Mouse (Mus musculus) granulocyte monocyte progenitor cell, adult 5-6 weeks (primary cell): ENCODE results near the gene Camkk2. TPM values are rescaled to one million over a fixed set of nuclear protein-coding genes. Genes with fewer than 3 reads are reported as not detected.

Experiments
- ATAC-seq: replicated peaks from 2 replicates; pipeline ENCODE4 v1.8.0; 2016; ENCODE audit warnings: mild to moderate bottlenecking, moderate TSS enrichment, inconsistent platforms; ENCODE audit not compliant: poor library complexity, severe bottlenecking
- total RNA-seq, 2 experiments: library from RNA; stranded (forward) in 1 of 2; stranded (reverse) in 1 of 2; fragments of 200-712, 200-1000 nt in 1 of 2; fragments of >200 nt in 1 of 2; fragmentation: Nextera tagmentation in 1 of 2; gene quantifications; 2 replicates each; pipeline ENCODE4 v1.2.3; 2014 to 2017

The Camkk2 gene
- total RNA-seq, 2 experiments from 2014 or later, result 36.4 to 46.5 TPM

DNA sequence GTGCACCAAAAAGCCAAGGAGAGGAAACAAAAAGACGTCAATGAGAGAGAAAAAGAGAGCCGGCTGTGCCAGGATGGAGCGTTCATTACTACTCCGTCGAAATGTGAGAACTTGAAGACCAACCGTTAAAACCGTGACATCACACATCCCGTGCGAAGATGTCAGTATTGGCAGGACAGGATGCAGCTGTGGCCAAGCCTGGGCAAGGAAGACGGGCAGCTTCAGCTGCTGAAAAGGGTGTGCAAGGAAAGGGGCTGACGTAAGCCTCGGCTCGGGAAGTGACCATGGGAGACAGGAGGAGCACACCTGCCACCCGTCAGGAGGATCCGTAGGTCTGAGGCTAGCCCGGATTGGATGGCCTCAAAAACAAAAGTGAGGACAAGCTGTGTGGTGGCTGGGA is 24.7 kb downstream of the Camkk2 start:
- 0 out of 2 replicates have a peak, but pooled peaks have one; percentile 33 for ATAC-seq

DNA sequence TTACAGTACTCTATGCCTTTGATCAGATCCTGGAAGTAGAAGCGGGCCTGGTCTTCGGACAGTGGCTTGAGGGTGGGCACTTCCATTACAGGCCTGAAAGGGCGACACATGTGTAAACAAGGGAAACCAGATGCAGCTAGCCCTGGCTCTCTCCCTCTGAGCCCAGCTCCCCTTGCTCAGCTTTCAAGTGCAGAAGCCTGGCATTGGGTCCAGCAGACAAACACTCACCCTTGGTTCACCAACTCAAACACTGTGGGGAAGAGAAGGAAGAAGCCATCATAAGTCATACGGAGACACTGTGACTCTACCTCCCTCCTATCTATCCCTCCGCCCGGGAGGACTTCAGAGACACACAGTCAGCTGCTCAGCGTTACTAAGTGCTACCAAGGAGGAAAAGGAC is 31.3 kb downstream of the Camkk2 start:
- ATAC-seq, result no peak

GRCm38 (mm10) chr5:122743880-122744422 is 35.3 kb downstream of the Camkk2 start:
- no peak for ATAC-seq

DNA sequence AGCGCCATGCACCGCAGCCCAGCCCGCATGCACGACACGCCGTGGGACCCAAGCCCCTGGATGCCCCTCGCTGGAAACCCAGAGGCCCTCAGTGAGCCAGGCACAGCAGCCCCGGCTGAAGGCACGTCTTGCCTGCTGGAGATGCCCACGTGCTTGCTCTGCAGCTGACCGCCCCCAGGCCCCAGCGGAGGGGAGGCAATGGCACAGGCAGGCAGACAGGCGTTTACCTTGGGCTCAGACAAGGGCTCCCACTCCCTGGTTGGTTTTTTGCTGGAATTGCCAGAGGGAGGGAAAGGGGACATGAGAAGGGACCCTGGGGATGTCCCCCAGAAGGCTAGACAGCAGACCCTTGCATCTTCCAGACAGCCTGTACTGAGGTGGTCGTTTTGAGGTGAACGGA is 42.4 kb downstream of the Camkk2 start:
- ATAC-seq, result no peak

DNA sequence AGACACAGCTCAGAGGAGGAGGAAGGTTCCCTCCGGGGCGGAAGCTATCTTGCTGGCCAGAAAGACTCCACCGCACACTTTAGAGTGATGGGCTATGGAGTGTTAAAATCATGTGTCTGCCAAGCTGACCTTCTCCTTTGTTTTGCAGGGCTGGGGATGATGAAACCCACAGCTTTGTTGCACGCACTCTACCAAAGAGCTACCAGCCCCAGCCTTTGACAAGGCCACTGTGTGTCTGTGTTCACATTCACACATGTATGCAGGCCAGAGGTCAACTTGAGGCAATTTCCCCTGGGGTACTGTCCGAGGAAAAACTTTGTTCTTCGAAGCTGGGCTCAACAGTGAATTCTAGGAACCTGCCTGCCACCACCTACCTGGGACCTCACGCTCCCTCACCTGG is 43.4 kb downstream of the Camkk2 start:
- no peak for ATAC-seq

DNA sequence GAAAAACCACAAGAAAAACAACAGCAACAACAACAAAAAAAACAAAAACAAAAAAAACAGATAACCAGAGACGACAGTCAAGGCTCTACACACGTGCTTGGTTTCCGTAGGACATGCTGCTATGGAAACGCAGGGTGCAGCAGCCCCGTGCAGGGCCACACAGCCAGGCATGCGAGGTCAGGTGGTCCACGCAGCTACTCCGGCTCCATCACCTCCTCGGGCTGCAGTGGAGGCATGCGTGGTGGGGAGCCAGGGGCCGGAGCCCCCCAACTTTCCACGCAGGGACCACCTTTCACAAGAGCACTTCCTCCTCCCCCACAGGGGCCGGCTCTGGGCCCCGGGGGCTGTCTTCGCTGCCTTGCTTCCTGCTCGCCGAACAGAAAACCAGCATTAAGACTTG is 45.3 kb downstream of the Camkk2 start:
- ATAC-seq, result 0 out of 2 replicates have a peak, but pooled peaks have one; percentile 16

- peak; percentile 81 for ATAC-seq
Observed at GRCm38 (mm10) chr5:122731991-122732673, 47.1 kb downstream of the Camkk2 start.

- no peak for ATAC-seq
Observed at GRCm38 (mm10) chr5:122731321-122731720, 47.9 kb downstream of the Camkk2 start.

- no peak for ATAC-seq
Observed at GRCm38 (mm10) chr5:122730776-122731175, 48.4 kb downstream of the Camkk2 start.

GRCm38 (mm10) chr5:122727096-122727495 is 52.1 kb downstream of the Camkk2 start:
- no peak for ATAC-seq

- no peak for ATAC-seq
Observed at GRCm38 (mm10) chr5:122726595-122726994, 52.6 kb downstream of the Camkk2 start.

DNA sequence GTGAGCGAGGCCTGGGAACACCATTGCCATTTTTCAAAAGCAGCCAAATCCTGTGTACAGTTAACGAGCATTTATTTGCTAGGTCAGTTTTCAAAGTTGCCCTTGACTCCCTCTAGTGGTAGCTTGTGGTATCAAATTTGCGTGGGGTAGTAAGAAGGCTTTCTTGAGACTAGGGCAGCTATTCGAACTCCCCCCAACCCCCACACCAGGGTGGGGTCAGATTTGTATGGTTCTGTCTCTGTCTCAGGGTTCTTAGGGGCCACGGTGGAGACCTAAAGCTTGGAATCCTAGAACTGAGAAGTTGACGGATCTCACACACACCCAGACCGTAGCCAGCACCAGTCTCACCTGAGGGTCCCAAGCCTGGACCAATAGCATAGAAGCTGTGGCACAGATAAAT is 53.1 kb downstream of the Camkk2 start:
- ATAC-seq, result peak; percentile 60

GRCm38 (mm10) chr5:122725453-122725852 is 53.8 kb downstream of the Camkk2 start:
- no peak for ATAC-seq

GRCm38 (mm10) chr5:122719168-122719567 is 60.0 kb downstream of the Camkk2 start:
- ATAC-seq, result no peak

GRCm38 (mm10) chr5:122718400-122718799 is 60.8 kb downstream of the Camkk2 start:
- peak; percentile 46 for ATAC-seq

- ATAC-seq, result no peak
Observed at GRCm38 (mm10) chr5:122716793-122717192, 62.4 kb downstream of the Camkk2 start.

- ATAC-seq, result peak; percentile 72
Observed at GRCm38 (mm10) chr5:122715723-122716122, 63.5 kb downstream of the Camkk2 start.

DNA sequence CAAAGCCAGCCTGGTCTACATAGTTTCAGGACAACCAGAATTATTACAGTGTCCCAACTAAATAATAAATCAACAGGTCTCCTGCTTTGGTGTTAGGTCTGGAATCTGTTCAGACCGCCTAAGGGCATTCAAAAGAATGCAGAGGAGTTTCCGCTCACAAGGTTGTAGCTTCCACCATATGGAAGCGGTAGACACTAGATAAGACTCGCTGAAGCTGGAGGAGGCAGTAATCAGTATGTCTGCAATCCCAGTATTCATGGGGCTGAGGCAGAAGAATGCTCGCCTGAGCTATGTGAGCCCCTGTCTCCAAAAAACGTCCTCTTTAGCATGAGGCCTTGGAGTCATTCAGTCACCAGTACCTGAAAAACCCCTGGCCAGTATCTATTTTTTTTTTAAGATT is 70.4 kb downstream of the Camkk2 start:
- no peak for ATAC-seq

DNA sequence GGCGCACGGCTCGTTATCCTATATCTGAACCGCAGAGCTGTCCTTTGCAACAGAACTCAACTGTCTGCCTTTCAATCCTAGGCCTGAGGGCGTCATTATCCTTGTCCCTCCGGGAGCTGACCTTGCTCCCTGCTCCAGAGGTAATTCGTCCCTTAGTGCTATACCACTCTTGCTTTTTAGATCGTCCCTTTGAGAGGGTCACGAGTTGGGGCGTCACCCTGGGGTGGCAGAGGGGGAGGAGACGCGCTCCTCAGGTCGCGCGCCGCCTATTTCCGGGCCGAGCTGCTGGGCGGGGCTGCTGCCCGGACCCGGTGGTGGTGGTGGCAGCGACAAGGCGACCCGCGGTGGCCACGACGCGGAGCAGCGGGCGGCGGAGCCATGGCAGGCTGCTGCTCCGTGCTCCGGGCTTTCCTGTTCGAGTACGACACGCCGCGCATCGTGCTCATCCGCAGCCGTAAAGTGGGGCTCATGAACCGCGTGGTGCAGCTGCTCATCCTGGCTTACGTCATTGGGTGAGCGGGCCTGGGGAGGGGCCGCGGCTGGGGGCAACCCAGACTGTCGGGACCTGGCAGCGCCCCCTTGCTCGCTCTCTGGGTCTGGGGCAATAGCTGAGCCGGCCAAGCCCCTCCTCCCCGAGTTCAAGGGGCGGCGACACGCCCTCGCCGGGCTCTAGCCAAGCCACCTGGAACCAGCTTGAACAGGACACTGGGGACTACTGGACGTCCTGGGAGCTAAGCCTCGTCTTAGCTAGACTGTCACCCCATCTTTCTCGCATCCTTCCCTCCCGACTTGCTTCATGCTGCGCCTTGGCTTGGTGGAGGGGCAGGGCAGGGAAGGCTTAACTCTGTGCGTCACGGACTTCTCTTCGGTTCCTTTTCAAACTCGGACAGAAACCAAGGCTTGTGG is 71.7 kb downstream of the Camkk2 start, which contains the start of gene P2rx4:
TSS of gene P2rx4 (plus strand) at position 269 of the 906 bp plus-strand sequence.
- peak; percentile 84 for ATAC-seq

DNA sequence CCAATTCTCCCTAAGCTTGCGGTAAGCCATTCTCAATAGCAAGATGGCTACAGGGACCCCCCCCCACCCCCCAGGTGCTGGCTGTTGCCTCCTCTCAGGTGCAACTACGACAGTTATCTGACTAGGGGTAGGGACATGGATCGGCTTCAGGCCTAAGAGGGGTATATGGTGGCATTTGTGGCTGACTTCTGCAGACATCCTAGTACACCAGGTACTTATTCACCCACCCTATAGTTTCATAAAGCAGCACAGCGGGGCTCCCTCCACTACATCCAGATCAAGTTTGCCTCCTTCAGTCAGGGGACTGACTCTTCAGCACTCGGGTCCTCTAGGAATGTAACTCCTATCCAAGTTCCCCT is 72.3 kb downstream of the Camkk2 start:
- no peak; the same call in none of the 2 replicates for ATAC-seq

GRCm38 (mm10) chr5:122705174-122705573 is 74.0 kb downstream of the Camkk2 start:
- no peak for ATAC-seq
